In genomic region chr2:119161247-119161646, GRCm38 (mm10) we compare ENCODE assay signal across 15 mouse cellular contexts. TPM values are rescaled to one million over a fixed set of nuclear protein-coding genes. Genes with fewer than 3 reads are reported as not detected.
DNase-seq lines count a peak whose midpoint lies in the region; ATAC-seq and TF ChIP-seq lines count a peak whose summit lies in the region.
"Had no signal": no experiment of that assay in that cellular context is flagged by ENCODE, and none has a peak within 500 bp of the region (broad histone marks: within the 10 kb centered on the region; RNA-seq: fewer than 3 reads in every experiment).

No protein-coding gene starts in this region.

- no peaks in the 10 kb centered on the region for H3K9me3 ChIP-seq in forebrain, embryonic 10.5 days
- no peaks in the 10 kb centered on the region for H3K9me3 ChIP-seq in forebrain, embryonic 14.5 days (replicated peaks; ENCODE audit: control insufficient read depth, low read length)
- H3K9me3 ChIP-seq in midbrain, embryonic 13.5 days, result no peaks in the 10 kb centered on the region
- H3K9me3 ChIP-seq in midbrain, embryonic 14.5 days (ENCODE audit: control insufficient read depth, low read length), result no peaks in the 10 kb centered on the region
- no peaks in the 10 kb centered on the region for H3K9me3 ChIP-seq in kidney, postnatal 0 days (replicated peaks; ENCODE audit: low read length)
- H3K9me3 ChIP-seq: forebrain, embryonic 12.5 days had no signal

- WGBS in forebrain, embryonic 10.5 days, result 38% methylated on average over 2 of the region's 2 CpGs
- 13% methylated on average over 2 of the region's 2 CpGs for WGBS in forebrain, embryonic 14.5 days
- 30% methylated on average over 2 of the region's 2 CpGs for WGBS in midbrain, embryonic 13.5 days
- WGBS in midbrain, embryonic 14.5 days, result 22% methylated on average over 2 of the region's 2 CpGs
- WGBS in kidney, postnatal 0 days, result 32% methylated on average over 2 of the region's 2 CpGs

- no peak overlapping the region for H3K4me2 ChIP-seq in forebrain, embryonic 14.5 days (ENCODE audit: low read length)
- H3K4me2 ChIP-seq in midbrain, embryonic 13.5 days (replicated peaks), result no peak overlapping the region
- no peak overlapping the region for H3K4me2 ChIP-seq in midbrain, embryonic 14.5 days (ENCODE audit: low read length)
- H3K4me2 ChIP-seq in kidney, postnatal 0 days (ENCODE audit: low read length), result no peak overlapping the region
- H3K4me2 ChIP-seq: forebrain, embryonic 12.5 days had no signal

- no peak overlapping the region for H3K9ac ChIP-seq in forebrain, embryonic 14.5 days (ENCODE audit: low read length)
- H3K9ac ChIP-seq in midbrain, embryonic 13.5 days (replicated peaks), result peak overlapping the region; percentile 10; the same call in 1 of the 2 replicates
- H3K9ac ChIP-seq in midbrain, embryonic 14.5 days (replicated peaks; ENCODE audit: low read length), result no peak overlapping the region
- H3K9ac ChIP-seq in kidney, postnatal 0 days (ENCODE audit: low read depth, low read length), result no peak overlapping the region
- H3K9ac ChIP-seq: forebrain, embryonic 12.5 days had no signal

- no peaks in the 10 kb centered on the region for H3K36me3 ChIP-seq in forebrain, embryonic 10.5 days (replicated peaks)
- no peaks in the 10 kb centered on the region for H3K36me3 ChIP-seq in forebrain, embryonic 14.5 days (ENCODE audit: control insufficient read depth, insufficient read depth, low read length)
- H3K36me3 ChIP-seq in midbrain, embryonic 13.5 days, result no peaks in the 10 kb centered on the region
- H3K36me3 ChIP-seq in midbrain, embryonic 14.5 days (ENCODE audit: control insufficient read depth, insufficient read depth, low read length), result no peaks in the 10 kb centered on the region
- H3K36me3 ChIP-seq in kidney, postnatal 0 days (ENCODE audit: insufficient read depth, low read length), result no peaks in the 10 kb centered on the region
- H3K36me3 ChIP-seq: forebrain, embryonic 12.5 days had no signal

- peaks cover 22% of the 10 kb centered on the region for H3K27me3 ChIP-seq in forebrain, embryonic 10.5 days (ENCODE audit: poor library complexity, severe bottlenecking)
- peaks cover 6% of the 10 kb centered on the region; the same call in 1 of the 2 replicates for H3K27me3 ChIP-seq in forebrain, embryonic 14.5 days (replicated peaks; ENCODE audit: control insufficient read depth, insufficient read depth, low read length)
- H3K27me3 ChIP-seq in midbrain, embryonic 13.5 days, result peaks cover 35% of the 10 kb centered on the region
- peaks cover 9% of the 10 kb centered on the region for H3K27me3 ChIP-seq in midbrain, embryonic 14.5 days (ENCODE audit: control insufficient read depth, insufficient read depth, low read length)
- no peaks in the 10 kb centered on the region for H3K27me3 ChIP-seq in kidney, postnatal 0 days (ENCODE audit: insufficient read depth, low read length)

- no peak for ATAC-seq in forebrain, embryonic 14.5 days
- no peak for ATAC-seq in midbrain, embryonic 13.5 days
- ATAC-seq in midbrain, embryonic 14.5 days (ENCODE audit: low FRiP score, low TSS enrichment), result no peak
- no peak for ATAC-seq in kidney, postnatal 0 days (replicated peaks; ENCODE audit: low FRiP score, low read depth)
- no peak for ATAC-seq in megakaryocyte progenitor cell, adult 5-6 weeks (replicated peaks; ENCODE audit: poor library complexity)
- ATAC-seq: intestine, embryonic 16.5 days had no signal

- H3K4me3 ChIP-seq in forebrain, embryonic 10.5 days, result no peak overlapping the region
- H3K4me3 ChIP-seq in forebrain, embryonic 14.5 days (ENCODE audit: low read depth, low read length), result no peak overlapping the region
- no peak overlapping the region for H3K4me3 ChIP-seq in midbrain, embryonic 13.5 days (replicated peaks)
- H3K4me3 ChIP-seq in midbrain, embryonic 14.5 days (replicated peaks; ENCODE audit: low read depth, low read length), result no peak overlapping the region
- no peak overlapping the region for H3K4me3 ChIP-seq in kidney, postnatal 0 days (replicated peaks; ENCODE audit: low read depth, low read length)
- H3K4me3 ChIP-seq: forebrain, embryonic 12.5 days had no signal

- no peak for DNase-seq in forebrain, embryonic 10.5 days (ENCODE audit: extremely low spot score, low spot score)
- DNase-seq in forebrain, embryonic 14.5 days (ENCODE audit: low spot score), result no peak
- no peak for DNase-seq in midbrain, embryonic 14.5 days
- peak; percentile 52 for DNase-seq in kidney, postnatal 0 days (ENCODE audit: low spot score)
- peak; percentile 71 for DNase-seq in lung, postnatal 36 days
- DNase-seq in adipocyte (ENCODE audit: low spot score), result no peak
- DNase-seq: B cell, adult 2 months; cerebellum, adult 18-20 months; gastrocnemius, postnatal 36 days; spleen, adult 18-20 months; thymus, adult 2 months had no signal

- peaks cover 18% of the 10 kb centered on the region for H3K4me1 ChIP-seq in forebrain, embryonic 10.5 days
- 0 out of 2 replicates have a peak, but pooled peaks cover 2% of the 10 kb centered on the region for H3K4me1 ChIP-seq in forebrain, embryonic 14.5 days (ENCODE audit: control insufficient read depth, insufficient read depth, low read length)
- peaks cover 9% of the 10 kb centered on the region for H3K4me1 ChIP-seq in midbrain, embryonic 13.5 days (replicated peaks)
- H3K4me1 ChIP-seq in midbrain, embryonic 14.5 days (ENCODE audit: control insufficient read depth, insufficient read depth, low read length), result peaks cover 6% of the 10 kb centered on the region
- 0 out of 2 replicates have a peak, but pooled peaks cover 4% of the 10 kb centered on the region for H3K4me1 ChIP-seq in kidney, postnatal 0 days (replicated peaks; ENCODE audit: insufficient read depth, low read length)

- H3K27ac ChIP-seq in forebrain, embryonic 10.5 days, result peak overlapping the region; percentile 48; the same call in 1 of the 2 replicates
- no peak overlapping the region for H3K27ac ChIP-seq in forebrain, embryonic 14.5 days (ENCODE audit: low read depth, low read length)
- H3K27ac ChIP-seq in midbrain, embryonic 13.5 days, result no peak overlapping the region
- no peak overlapping the region for H3K27ac ChIP-seq in midbrain, embryonic 14.5 days (replicated peaks; ENCODE audit: low read depth, low read length)
- 0 out of 2 replicates have a peak overlapping the region, but pooled peaks have one; percentile 13 for H3K27ac ChIP-seq in kidney, postnatal 0 days
- H3K27ac ChIP-seq: forebrain, embryonic 12.5 days had no signal

- TF ChIP-seq CTCF in kidney, postnatal 0 days (IDR thresholded peaks at IDR 0.05; ENCODE audit: low read depth), result no peak

RNA-seq across cellular contexts. Expression of gene Rmdn3, which starts 4.4 kb away (rescaled TPM):
- 50.9 and 54.0 TPM in 2 replicates for polyA plus RNA-seq in forebrain, embryonic 10.5 days (2016; fragmentation: Nextera tagmentation; extraction: Ambion mirVana)
- polyA plus RNA-seq in forebrain, embryonic 14.5 days (2014; fragmentation: Nextera tagmentation; extraction: Ambion mirVana), result 43.5 and 53.7 TPM in 2 replicates
- 41.0 and 44.3 TPM in 2 replicates for polyA plus RNA-seq in midbrain, embryonic 13.5 days (2015; fragmentation: Nextera tagmentation; extraction: Ambion mirVana)
- 43.8 and 45.7 TPM in 2 replicates for polyA plus RNA-seq in midbrain, embryonic 14.5 days (2014; fragmentation: Nextera tagmentation; extraction: Ambion mirVana)
- 35.0 and 36.2 TPM in 2 replicates for polyA plus RNA-seq in kidney, postnatal 0 days (2015; fragmentation: Nextera tagmentation; extraction: Ambion mirVana)
- total RNA-seq in megakaryocyte progenitor cell, adult 5-6 weeks (2015), result 19.5 and 21.0 TPM in 2 replicates
- total RNA-seq in megakaryocyte progenitor cell, adult 5-6 weeks (2017), result 39.8 and 44.2 TPM in 2 replicates

RNA-seq across cellular contexts. Expression of gene Gchfr, which starts 6.3 kb away (rescaled TPM):
- 5.6 and 6.2 TPM in 2 replicates for polyA plus RNA-seq in forebrain, embryonic 10.5 days (2016; fragmentation: Nextera tagmentation; extraction: Ambion mirVana)
- 1.7 and 2.5 TPM in 2 replicates for polyA plus RNA-seq in forebrain, embryonic 14.5 days (2014; fragmentation: Nextera tagmentation; extraction: Ambion mirVana)
- polyA plus RNA-seq in midbrain, embryonic 13.5 days (2015; fragmentation: Nextera tagmentation; extraction: Ambion mirVana), result 4.4 and 15.5 TPM in 2 replicates
- 7.4 and 8.6 TPM in 2 replicates for polyA plus RNA-seq in midbrain, embryonic 14.5 days (2014; fragmentation: Nextera tagmentation; extraction: Ambion mirVana)
- 33.9 and 35.0 TPM in 2 replicates for polyA plus RNA-seq in kidney, postnatal 0 days (2015; fragmentation: Nextera tagmentation; extraction: Ambion mirVana)
- total RNA-seq in megakaryocyte progenitor cell, adult 5-6 weeks (2015), result 0.42 and 4.3 TPM in 2 replicates
- not detected in 2 replicates for total RNA-seq in megakaryocyte progenitor cell, adult 5-6 weeks (2017)
- total RNA-seq: gastrocnemius, postnatal 36 days had no signal

RNA-seq across cellular contexts. Expression of gene Gm14137, which starts 13.1 kb away (rescaled TPM):
- 0.90 and 0.93 TPM in 2 replicates for polyA plus RNA-seq in forebrain, embryonic 10.5 days (2016; fragmentation: Nextera tagmentation; extraction: Ambion mirVana)
- 0.31 and 0.48 TPM in 2 replicates for polyA plus RNA-seq in forebrain, embryonic 14.5 days (2014; fragmentation: Nextera tagmentation; extraction: Ambion mirVana)
- 1.1 and 1.2 TPM in 2 replicates for polyA plus RNA-seq in midbrain, embryonic 13.5 days (2015; fragmentation: Nextera tagmentation; extraction: Ambion mirVana)
- 0.43 and 0.90 TPM in 2 replicates for polyA plus RNA-seq in midbrain, embryonic 14.5 days (2014; fragmentation: Nextera tagmentation; extraction: Ambion mirVana)
- polyA plus RNA-seq in kidney, postnatal 0 days (2015; fragmentation: Nextera tagmentation; extraction: Ambion mirVana), result 0.27 and 0.33 TPM in 2 replicates
- not detected in 2 replicates for total RNA-seq in megakaryocyte progenitor cell, adult 5-6 weeks (2015)
- total RNA-seq in megakaryocyte progenitor cell, adult 5-6 weeks (2017), result not detected in 2 replicates
- total RNA-seq: gastrocnemius, postnatal 36 days had no signal

RNA-seq across cellular contexts. Expression of gene Zfyve19, which starts 47.2 kb away (rescaled TPM):
- 53.9 and 56.9 TPM in 2 replicates for polyA plus RNA-seq in forebrain, embryonic 10.5 days (2016; fragmentation: Nextera tagmentation; extraction: Ambion mirVana)
- 62.8 and 67.6 TPM in 2 replicates for polyA plus RNA-seq in forebrain, embryonic 14.5 days (2014; fragmentation: Nextera tagmentation; extraction: Ambion mirVana)
- 56.7 and 59.1 TPM in 2 replicates for polyA plus RNA-seq in midbrain, embryonic 13.5 days (2015; fragmentation: Nextera tagmentation; extraction: Ambion mirVana)
- polyA plus RNA-seq in midbrain, embryonic 14.5 days (2014; fragmentation: Nextera tagmentation; extraction: Ambion mirVana), result 57.3 and 58.7 TPM in 2 replicates
- polyA plus RNA-seq in kidney, postnatal 0 days (2015; fragmentation: Nextera tagmentation; extraction: Ambion mirVana), result 41.9 and 44.0 TPM in 2 replicates
- 29.4 and 38.4 TPM in 2 replicates for total RNA-seq in megakaryocyte progenitor cell, adult 5-6 weeks (2015)
- total RNA-seq in megakaryocyte progenitor cell, adult 5-6 weeks (2017), result 59.2 and 79.1 TPM in 2 replicates

RNA-seq across cellular contexts. Expression of gene Dnajc17, which starts 47.3 kb away (rescaled TPM):
- polyA plus RNA-seq in forebrain, embryonic 10.5 days (2016; fragmentation: Nextera tagmentation; extraction: Ambion mirVana), result 21.6 and 28.2 TPM in 2 replicates
- 24.6 and 29.0 TPM in 2 replicates for polyA plus RNA-seq in forebrain, embryonic 14.5 days (2014; fragmentation: Nextera tagmentation; extraction: Ambion mirVana)
- polyA plus RNA-seq in midbrain, embryonic 13.5 days (2015; fragmentation: Nextera tagmentation; extraction: Ambion mirVana), result 24.0 and 24.3 TPM in 2 replicates
- 21.8 and 27.8 TPM in 2 replicates for polyA plus RNA-seq in midbrain, embryonic 14.5 days (2014; fragmentation: Nextera tagmentation; extraction: Ambion mirVana)
- 15.1 and 16.8 TPM in 2 replicates for polyA plus RNA-seq in kidney, postnatal 0 days (2015; fragmentation: Nextera tagmentation; extraction: Ambion mirVana)
- 32.6 and 34.6 TPM in 2 replicates for total RNA-seq in megakaryocyte progenitor cell, adult 5-6 weeks (2015)
- 86.0 and 87.8 TPM in 2 replicates for total RNA-seq in megakaryocyte progenitor cell, adult 5-6 weeks (2017)

Comparison
In these comparisons a context has a peak if more than half of its experiments do, and no peak if none do; other contexts are left out.
1. H3K27ac ChIP-seq: peak in forebrain, embryonic 10.5 days (single experiment) and kidney, postnatal 0 days (single experiment); none in forebrain, embryonic 14.5 days (single experiment), midbrain, embryonic 13.5 days (single experiment) and midbrain, embryonic 14.5 days (single experiment).
2. DNase-seq: peak in kidney, postnatal 0 days (single experiment) and lung, postnatal 36 days (single experiment); none in forebrain, embryonic 10.5 days (single experiment), forebrain, embryonic 14.5 days (single experiment), midbrain, embryonic 14.5 days (single experiment) and adipocyte (single experiment).